Mouse (Mus musculus): ENCODE measurements around the gene Gm21915.

- TF ChIP-seq CTCF (IDR thresholded peaks at IDR 0.05; ENCODE audit: extremely low read depth, insufficient read depth, insufficient read length, insufficient replicate concordance) = no peak
- TF ChIP-seq POLR2A (IDR thresholded peaks at IDR 0.05; ENCODE audit: low read depth, low read length) = no peak
Observed at GRCm38 (mm10) chr9:40678653-40679052, 8.2 kb downstream of the Gm21915 start.
